24 mouse cellular contexts compared by ENCODE assay signal in genomic region chr5:64220776-64221175, GRCm38 (mm10).
DNase-seq lines count a peak whose midpoint lies in the region; ATAC-seq and TF ChIP-seq lines count a peak whose summit lies in the region.
"Had no signal": no experiment of that assay in that cellular context is flagged by ENCODE, and none has a peak within 500 bp of the region (broad histone marks: within the 10 kb centered on the region; RNA-seq: fewer than 3 reads in every experiment).

No protein-coding gene starts in this region.

- H3K36me3 ChIP-seq in kidney, postnatal 0 days (ENCODE audit: insufficient read depth, low read length): no peaks in the 10 kb centered on the region
- H3K36me3 ChIP-seq in testis, adult 2 months (ENCODE audit: control insufficient read depth, insufficient read depth, low read length): no peaks in the 10 kb centered on the region
- H3K36me3 ChIP-seq in intestine, postnatal 0 days (ENCODE audit: control insufficient read depth, insufficient read depth): peaks cover 3% of the 10 kb centered on the region; the same call in 1 of the 2 replicates
- H3K36me3 ChIP-seq: embryonic facial prominence, embryonic 10.5 days; embryonic facial prominence, embryonic 12.5 days; G1E had no signal

- no peaks in the 10 kb centered on the region for H3K27me3 ChIP-seq in kidney, postnatal 0 days (ENCODE audit: insufficient read depth, low read length)
- no peaks in the 10 kb centered on the region for H3K27me3 ChIP-seq in testis, adult 2 months (ENCODE audit: control insufficient read depth, insufficient read depth, low read length)
- no peaks in the 10 kb centered on the region for H3K27me3 ChIP-seq in intestine, postnatal 0 days (replicated peaks; ENCODE audit: control insufficient read depth, insufficient read depth, low read length)
- H3K27me3 ChIP-seq: CH12.LX; embryonic facial prominence, embryonic 12.5 days; forebrain, embryonic 13.5 days; Patski had no signal

- no peak overlapping the region for H3K4me3 ChIP-seq in kidney, postnatal 0 days (replicated peaks; ENCODE audit: low read depth, low read length)
- H3K4me3 ChIP-seq in testis, adult 2 months (ENCODE audit: control insufficient read depth, low read depth, low read length): peak overlapping the region; percentile 40
- H3K4me3 ChIP-seq in intestine, postnatal 0 days (ENCODE audit: low read depth, low read length): no peak overlapping the region
- H3K4me3 ChIP-seq: embryonic facial prominence, embryonic 10.5 days; embryonic facial prominence, embryonic 12.5 days; forebrain, embryonic 13.5 days had no signal

- whole genome bisulfite sequencing in kidney, postnatal 0 days: 93% methylated on average over 4 of the region's 4 CpGs
- WGBS in intestine, postnatal 0 days: 96% methylated on average over 4 of the region's 4 CpGs

- intact Hi-C loops in heart, postnatal 10 days (cut with DNase I): no loop called here

- H3K4me1 ChIP-seq in kidney, postnatal 0 days (replicated peaks; ENCODE audit: insufficient read depth, low read length): peaks cover 18% of the 10 kb centered on the region
- H3K4me1 ChIP-seq in testis, adult 2 months (ENCODE audit: control insufficient read depth, insufficient read depth, low read length): no peaks in the 10 kb centered on the region
- H3K4me1 ChIP-seq in intestine, postnatal 0 days (replicated peaks; ENCODE audit: control insufficient read depth, insufficient read depth, low read length): 0 out of 2 replicates have a peak, but pooled peaks cover 4% of the 10 kb centered on the region

- 0 out of 2 replicates have a peak overlapping the region, but pooled peaks have one; percentile 1 for H3K27ac ChIP-seq in kidney, postnatal 0 days
- no peak overlapping the region for H3K27ac ChIP-seq in testis, adult 2 months (ENCODE audit: control insufficient read depth, insufficient read depth, low read depth, low read length)
- no peak overlapping the region for H3K27ac ChIP-seq in intestine, postnatal 0 days (ENCODE audit: low read depth, low read length)
- H3K27ac ChIP-seq: embryonic facial prominence, embryonic 10.5 days; embryonic facial prominence, embryonic 12.5 days; forebrain, embryonic 13.5 days had no signal

- DNase-seq in heart, adult 11 months: peak; percentile 84
- DNase-seq in heart, postnatal 10 days: no peak
- DNase-seq in kidney, postnatal 0 days (ENCODE audit: low spot score): no peak
- DNase-seq in kidney, adult 11 months: no peak
- no peak for DNase-seq in testis, postnatal 10 days (ENCODE audit: low spot score)
- DNase-seq: adrenal gland, adult 8-10 months; adrenal gland, postnatal 14 days; adrenal gland, postnatal 36 days; B cell, adult 2 months; cerebellum, adult 11-12 months; cerebellum, adult 2 months; cerebellum, adult 9-10 months; cerebellum, postnatal 10 days; cerebellum, postnatal 25 days had no signal

- TF ChIP-seq CTCF in kidney, postnatal 0 days (IDR thresholded peaks at IDR 0.05; ENCODE audit: low read depth): no peak
- no peak for TF ChIP-seq CTCF in testis, adult 2 months (IDR thresholded peaks at IDR 0.05; ENCODE audit: control insufficient read depth, insufficient read depth, insufficient replicate concordance, low read depth, low read length)
- TF ChIP-seq CTCF in intestine, postnatal 0 days (IDR thresholded peaks at IDR 0.05; ENCODE audit: low read depth): no peak

- ATAC-seq in kidney, postnatal 0 days (replicated peaks; ENCODE audit: low FRiP score, low read depth): no peak
- no peak for ATAC-seq in intestine, postnatal 0 days
- ATAC-seq: activated CD4-positive, CD25-positive, alpha-beta regulatory T cell, adult 4 months; CD4-positive, CD25-positive, alpha-beta regulatory T cell, adult 4 months; forebrain, embryonic 13.5 days; Patski had no signal

- H3K4me2 ChIP-seq in kidney, postnatal 0 days (ENCODE audit: low read length): no peak overlapping the region
- H3K4me2 ChIP-seq in intestine, postnatal 0 days (replicated peaks; ENCODE audit: low read depth): no peak overlapping the region
- H3K4me2 ChIP-seq: embryonic facial prominence, embryonic 12.5 days; forebrain, embryonic 13.5 days had no signal

- no peak for TF ChIP-seq POLR2A in testis, adult 2 months (IDR thresholded peaks at IDR 0.05; ENCODE audit: control insufficient read depth, low read depth, low read length)

- no peak overlapping the region for H3K9ac ChIP-seq in kidney, postnatal 0 days (ENCODE audit: low read depth, low read length)
- H3K9ac ChIP-seq in intestine, postnatal 0 days (ENCODE audit: low read depth, low read length): no peak overlapping the region
- H3K9ac ChIP-seq: embryonic facial prominence, embryonic 12.5 days; forebrain, embryonic 13.5 days had no signal

- H3K9me3 ChIP-seq in kidney, postnatal 0 days (replicated peaks; ENCODE audit: low read length): no peaks in the 10 kb centered on the region; the same call in 1 of the 2 replicates
- H3K9me3 ChIP-seq in intestine, postnatal 0 days (ENCODE audit: control insufficient read depth): no peaks in the 10 kb centered on the region
- H3K9me3 ChIP-seq: embryonic facial prominence, embryonic 10.5 days; embryonic facial prominence, embryonic 12.5 days; forebrain, embryonic 13.5 days; G1E had no signal
